Mouse (Mus musculus) naive thymus-derived CD4-positive, alpha-beta T cell, adult 5 months (primary cell): ENCODE data around the gene Ngdn. TPM values are rescaled to one million over a fixed set of nuclear protein-coding genes. Genes with fewer than 3 reads are reported as not detected.

Experiments
- polyA plus RNA-seq: library from polyadenylated mRNA; unstranded; fragments of 100-300 nt; shearing (Covaris generic); gene quantifications from one replicate; pipeline ENCODE4 v1.2.1, GENCODE M21; 2017

The Ngdn gene
- polyA plus RNA-seq: 144 TPM

GRCm38 (mm10) chr14:55014991-55015766, at the start of gene Ngdn:
Ngdn (plus strand) TSS chr14:55015454.

GRCm38 (mm10) chr14:54966320-54966977, 48.8 kb upstream of the Ngdn start, which contains the start of gene Myh6:
Myh6 (minus strand) TSS chr14:54966927.

GRCm38 (mm10) chr14:54976633-54977032, 38.6 kb upstream of the Ngdn start, which contains the start of gene Gm17428:
Gm17428 (plus strand) TSS chr14:54976933.

DNA sequence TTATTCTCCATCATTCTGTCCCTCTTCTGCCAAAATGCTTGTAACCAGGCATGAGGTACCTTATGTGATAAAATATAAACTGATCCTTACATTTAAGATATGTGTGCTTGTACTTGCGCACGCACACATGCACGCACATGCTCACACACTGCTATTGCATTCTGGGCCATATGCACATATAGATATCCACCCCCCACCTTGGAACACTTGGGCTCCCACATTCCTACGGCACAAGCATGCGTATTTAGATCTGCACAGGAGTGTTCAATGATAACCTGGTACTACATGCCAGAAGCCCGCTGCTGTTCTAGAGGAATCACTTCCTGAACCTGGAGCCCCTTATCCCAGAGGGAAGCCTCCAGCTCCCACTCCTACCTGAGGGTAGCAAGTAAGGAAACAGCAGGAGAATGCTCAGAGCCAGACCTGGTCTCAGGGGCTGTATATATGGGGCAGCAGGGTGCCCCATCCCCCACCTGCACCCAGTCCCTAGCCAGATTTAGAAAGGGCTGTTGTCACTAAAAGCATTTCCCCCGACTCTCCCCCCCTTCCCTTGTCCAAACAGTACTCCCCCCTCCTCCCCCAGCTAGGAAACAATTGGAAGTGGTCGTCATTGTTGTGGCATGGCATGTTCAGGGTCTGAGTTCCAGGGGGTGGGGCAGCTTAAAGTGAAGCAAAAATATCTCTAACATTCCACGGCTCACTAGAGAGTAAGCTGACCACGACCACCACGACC, 21.0 kb upstream of the Ngdn start, which contains the start of gene Myh7:
Gene Myh7, minus strand, starts transcription at position 491 of the 733 bp plus-strand sequence.

Other genes with a start within 250 kb of the Ngdn start
- gene Slc7a8, start 233.5 kb upstream of the Ngdn start, polyA plus RNA-seq: not detected
- not detected for gene Rnf212b, start 201.3 kb upstream of the Ngdn start, polyA plus RNA-seq
- gene Homez, start 144.5 kb upstream of the Ngdn start, polyA plus RNA-seq: 3.7 TPM
- gene Ppp1r3e, start 137.9 kb upstream of the Ngdn start, polyA plus RNA-seq: 2.7 TPM
- 0.25 TPM for gene Bcl2l2, start 132.1 kb upstream of the Ngdn start, polyA plus RNA-seq
- not detected for gene Gm20521, start 132.0 kb upstream of the Ngdn start, polyA plus RNA-seq
- gene Pabpn1, start 123.0 kb upstream of the Ngdn start, polyA plus RNA-seq: 229 TPM
- 2.7 TPM for gene Slc22a17, start 102.3 kb upstream of the Ngdn start, polyA plus RNA-seq
- gene Efs, start 89.3 kb upstream of the Ngdn start, polyA plus RNA-seq: not detected
- not detected for gene Il25, start 82.8 kb upstream of the Ngdn start, polyA plus RNA-seq
- not detected for gene Cmtm5, start 79.2 kb upstream of the Ngdn start, polyA plus RNA-seq
- gene Myh6, start 48.5 kb upstream of the Ngdn start, polyA plus RNA-seq: not detected
- not detected for gene Gm17428, start 38.5 kb upstream of the Ngdn start, polyA plus RNA-seq
- not detected for gene Myh7, start 20.8 kb upstream of the Ngdn start, polyA plus RNA-seq
- gene Zfhx2, start 76.9 kb downstream of the Ngdn start, polyA plus RNA-seq: 4.0 TPM
- gene Thtpa, start 79.3 kb downstream of the Ngdn start, polyA plus RNA-seq: 3.3 TPM
- 137 TPM for gene Ap1g2, start 91.1 kb downstream of the Ngdn start, polyA plus RNA-seq
- gene Jph4, start 101.5 kb downstream of the Ngdn start, polyA plus RNA-seq: not detected
- not detected for gene Dhrs2, start 206.6 kb downstream of the Ngdn start, polyA plus RNA-seq